Mouse (Mus musculus) kidney, adult 2 months (tissue): ENCODE data around the gene Cyfip2.

Source experiments
- CTCF ChIP-seq: fragments of 200-500 bp; conservative IDR thresholded peaks from 2 replicates; pipeline ENCODE4 v1.5.1; 2011; ENCODE audit warnings: low read depth, mild to moderate bottlenecking, control low read depth, low read length, moderate library complexity, mixed read lengths; ENCODE audit not compliant: insufficient read depth, insufficient read length
- POLR2A ChIP-seq: fragments of 200-500 bp; IDR thresholded peaks from one replicate; pipeline ENCODE4 v1.6.1; 2011; ENCODE audit warnings: low read depth, low read length, control low read depth

GRCm38 (mm10) chr11:46313851-46314250 is 1.2 kb upstream of the Cyfip2 start:
- TF ChIP-seq CTCF, result no peak
- no peak for TF ChIP-seq POLR2A
